Mouse (Mus musculus) Patski (cell line): ENCODE results near the gene Cdh1. TPM values are rescaled to one million over a fixed set of nuclear protein-coding genes. Genes with fewer than 3 reads are reported as not detected.

Source experiments
- ATAC-seq: fragments of 100-300 bp; one replicate; pipeline ENCODE4 v1.8.0; 2021
- CTCF ChIA-PET: fragments of 350-600 bp; sonication (Branson Sonifier 250); formaldehyde crosslinking; loops from one replicate; lab custom pipeline; 2022; ENCODE audit warnings: inconsistent platforms; lab: Charles Lee
- POLR2A ChIA-PET: fragments of 350-600 bp; sonication (Branson Sonifier 250); formaldehyde crosslinking; loops from one replicate; lab custom pipeline; 2022; ENCODE audit warnings: antibody characterized with exemption, inconsistent platforms; lab: Charles Lee
- DNase-seq: peaks from one replicate; pipeline ENCODE4 v3.0.0-alpha.2; 2011; ENCODE audit warnings: low read depth, low spot score
- H3K27me3 ChIP-seq: fragments of 371-371 bp; one replicate; pipeline ENCODE4 v1.5.1; 2021
- CTCF ChIP-seq: fragments of 100-300 bp; IDR thresholded peaks from one replicate; pipeline ENCODE4 v1.5.1; 2021
- in situ Hi-C: fragments of 300-500 bp; cut with MboI; formaldehyde crosslinking; loops from 3 replicates; pipeline ENCODE4 v1.11.1; 2018; ENCODE audit warnings: low pct_unique_long_range_greater_than_20kb, mixed read lengths
- polyA plus RNA-seq: library from polyadenylated mRNA; unstranded; gene quantifications from one replicate; pipeline ENCODE4 v1.2.3, GENCODE M21; 2021

The Cdh1 gene
- polyA plus RNA-seq, 1 experiment from 2014 or later = 8.0 TPM

GRCm38 (mm10) chr8:106623451-106623850, 20.3 kb downstream of the Cdh1 start:
- no peak for DNase-seq
- ChIA-PET POLR2A (interaction anchor here (0.6 to 1.0 kb wide), 2 partner anchors 21 to 55 kb away, joined by 4 to 5 read pairs; no protein-coding TSS in a partner anchor), CTCF (interaction anchor here (1.0 to 1.5 kb wide), 4 partner anchors 20 to 59 kb away, joined by 3 to 5 read pairs (median 4); partner anchors contain the start of gene Cdh1)
- ATAC-seq = no peak
- no peaks in the 10 kb centered on the region for H3K27me3 ChIP-seq
- no peak for TF ChIP-seq CTCF
- in situ Hi-C loops = no loop called here

DNA sequence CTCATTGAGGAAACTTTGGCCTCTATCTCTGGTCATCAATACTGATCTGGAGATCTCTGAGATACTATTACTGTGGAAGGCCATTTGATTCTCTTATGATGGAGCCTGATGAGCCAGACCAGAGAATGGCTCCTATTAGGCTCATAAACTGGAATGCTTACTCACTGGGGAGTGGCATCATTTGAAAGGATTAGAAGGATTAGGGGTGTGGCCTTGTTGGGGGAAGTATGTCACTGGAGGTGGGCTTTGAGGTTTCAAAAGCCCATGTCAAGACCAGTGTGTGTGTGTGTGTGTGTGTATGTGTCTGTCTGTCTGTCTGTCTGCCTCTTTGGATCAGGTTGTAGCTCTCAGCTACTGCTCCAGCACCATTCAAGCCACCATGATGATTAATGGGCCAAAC, 20.8 kb downstream of the Cdh1 start:
- ATAC-seq (no peak), DNase-seq (no peak)

DNA sequence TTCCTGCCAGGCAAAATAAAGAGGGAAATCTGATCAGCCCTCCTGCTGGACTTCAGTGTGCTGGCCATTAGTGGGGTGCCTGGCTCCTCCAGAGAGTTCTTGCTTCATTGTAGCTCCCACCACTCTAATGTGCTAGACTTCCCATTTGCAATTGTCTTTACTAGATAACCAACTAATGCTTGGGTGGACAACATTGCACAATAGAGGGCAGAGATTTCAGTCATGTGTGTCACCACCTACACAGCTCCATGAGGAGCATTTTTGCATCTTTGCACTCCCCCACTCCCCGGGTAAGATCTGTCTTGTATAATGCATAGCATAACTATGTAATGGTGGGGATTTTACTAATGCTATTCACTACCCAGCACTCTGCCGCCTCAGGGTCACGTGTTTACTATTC, 21.6 kb downstream of the Cdh1 start:
- ChIA-PET CTCF (interaction anchor here (1.0 to 1.6 kb wide), 2 partner anchors 17 to 192 kb away, joined by 3 to 5 read pairs; no protein-coding TSS in a partner anchor), POLR2A (no interaction called here)
- peak; percentile 46 for DNase-seq
- TF ChIP-seq CTCF = no peak
- in situ Hi-C loops = no loop called here
- ATAC-seq = no peak
- no peaks in the 10 kb centered on the region for H3K27me3 ChIP-seq

More for the DNA sequence above, 20.8 kb downstream of the Cdh1 start:
- ChIA-PET POLR2A (no interaction called here), CTCF (interaction anchor here (1.0 to 1.5 kb wide), 3 partner anchors 20 to 191 kb away, joined by 3 to 4 read pairs (median 3); no protein-coding TSS in a partner anchor)
- H3K27me3 ChIP-seq = no peaks in the 10 kb centered on the region
- in situ Hi-C loops = no loop called here
- TF ChIP-seq CTCF = no peak

DNA sequence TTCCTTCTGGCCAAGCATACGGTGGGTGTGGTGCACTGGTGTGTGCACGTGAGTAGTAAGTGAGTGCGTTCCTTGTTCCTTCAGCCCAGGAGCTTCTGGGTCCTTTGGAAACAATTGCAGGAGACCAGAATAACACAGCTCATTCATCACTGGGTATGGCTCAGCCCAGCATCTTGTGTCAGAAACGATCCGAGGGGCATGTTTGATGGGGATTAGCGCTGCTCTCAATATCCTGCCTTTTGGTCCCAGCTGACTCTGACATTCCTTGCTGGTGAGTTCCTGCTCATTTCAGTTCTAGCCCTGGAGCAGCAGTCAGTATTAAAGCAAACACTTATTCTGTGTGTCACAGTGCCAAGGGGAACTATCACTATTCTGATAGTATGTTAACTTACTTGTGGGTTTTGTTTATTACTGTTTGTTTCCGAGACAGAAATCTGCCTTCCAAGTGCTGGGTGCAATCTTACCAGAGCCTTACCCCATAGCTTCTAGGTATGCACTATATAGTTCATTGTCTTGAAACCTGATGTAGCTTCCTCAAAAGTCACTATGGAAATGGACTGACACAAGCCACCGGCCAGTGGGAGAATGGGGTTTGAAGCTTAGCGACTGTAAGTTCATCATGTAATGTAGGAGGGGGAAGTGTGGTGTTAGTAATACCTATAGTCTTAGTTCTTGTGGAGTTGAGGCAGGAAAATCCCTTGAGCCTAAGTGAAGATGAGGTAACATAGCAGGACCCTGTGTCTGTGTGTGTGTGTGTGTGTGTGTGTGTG, 23.1 kb downstream of the Cdh1 start:
- TF ChIP-seq CTCF = no peak
- ATAC-seq (peak; percentile 26), DNase-seq (no peak)
- CTCF ChIA-PET = interaction anchor here (0.9 to 1.6 kb wide), 5 partner anchors 14 to 65 kb away, joined by 3 to 7 read pairs (median 5); no protein-coding TSS in a partner anchor
- H3K27me3 ChIP-seq = no peaks in the 10 kb centered on the region
- in situ Hi-C loops = no loop called here
- POLR2A ChIA-PET = interaction anchor here (1.3 kb wide), 1 partner anchor 37 kb away, joined by 3 read pairs; no protein-coding TSS in a partner anchor

GRCm38 (mm10) chr8:106628291-106628964, 25.3 kb downstream of the Cdh1 start:
- CTCF ChIA-PET = interaction anchor here (2.2 kb wide), 1 partner anchor 10 kb away, joined by 7 read pairs; no protein-coding TSS in a partner anchor
- TF ChIP-seq CTCF = no peak
- POLR2A ChIA-PET = no interaction called here
- no peaks in the 10 kb centered on the region for H3K27me3 ChIP-seq
- ATAC-seq (no peak), DNase-seq (no peak)
- in situ Hi-C loops = no loop called here

DNA sequence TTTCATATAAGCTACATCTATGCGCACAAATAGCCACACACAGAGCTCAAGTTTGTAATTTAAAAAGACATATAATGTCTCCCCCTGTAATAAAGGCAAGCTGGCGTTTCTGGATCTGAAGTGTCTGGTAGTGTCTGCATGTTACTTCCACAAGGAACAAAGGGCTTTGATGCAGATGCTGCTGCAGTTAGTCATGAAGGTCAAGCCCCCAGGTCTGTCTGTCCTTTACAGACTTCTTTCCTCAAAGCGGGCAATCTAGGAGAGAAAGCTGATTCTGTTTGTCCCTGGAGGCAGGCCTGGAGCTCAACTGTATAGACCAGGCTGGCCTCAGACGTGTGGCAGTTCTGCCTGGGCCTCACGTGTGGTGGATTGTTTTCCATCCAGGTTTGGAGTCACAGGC, 26.3 kb downstream of the Cdh1 start:
- DNase-seq = no peak
- ChIA-PET CTCF (interaction anchor here (0.6 to 2.2 kb wide), 3 partner anchors 9 to 68 kb away, joined by 3 to 7 read pairs (median 3); no protein-coding TSS in a partner anchor), POLR2A (interaction anchor here (0.8 kb wide), 1 partner anchor 11 kb away, joined by 3 read pairs; no protein-coding TSS in a partner anchor)
- ATAC-seq = no peak
- no peaks in the 10 kb centered on the region for H3K27me3 ChIP-seq
- no peak for TF ChIP-seq CTCF
- in situ Hi-C loops = no loop called here

DNA sequence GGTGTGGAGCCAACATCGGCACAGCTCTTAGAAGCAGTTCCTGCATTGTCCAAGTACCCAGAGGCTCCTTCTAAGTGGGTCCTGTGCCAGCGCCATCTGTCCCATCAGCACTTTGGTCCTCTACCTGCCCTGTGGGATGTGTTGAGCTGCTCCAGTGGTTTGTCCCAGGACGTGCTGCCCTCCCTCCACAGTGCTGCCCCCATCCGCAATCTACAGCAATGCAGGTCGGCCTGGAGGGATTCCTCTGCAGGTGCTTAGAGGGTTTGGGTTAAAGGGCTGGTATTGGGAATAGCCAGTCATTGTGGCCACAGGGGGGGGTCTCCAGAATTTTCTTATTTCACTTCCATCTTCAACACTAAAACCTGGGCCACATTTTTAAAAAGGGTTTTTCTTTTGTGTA, 28.8 kb downstream of the Cdh1 start:
- ATAC-seq = no peak
- POLR2A ChIA-PET = no interaction called here
- CTCF ChIA-PET = interaction anchor here (1.3 to 1.7 kb wide), 3 partner anchors 10 to 16 kb away, joined by 3 to 6 read pairs (median 4); no protein-coding TSS in a partner anchor
- in situ Hi-C loops = no loop called here
- no peak for TF ChIP-seq CTCF
- no peak for DNase-seq
- no peaks in the 10 kb centered on the region for H3K27me3 ChIP-seq

DNA sequence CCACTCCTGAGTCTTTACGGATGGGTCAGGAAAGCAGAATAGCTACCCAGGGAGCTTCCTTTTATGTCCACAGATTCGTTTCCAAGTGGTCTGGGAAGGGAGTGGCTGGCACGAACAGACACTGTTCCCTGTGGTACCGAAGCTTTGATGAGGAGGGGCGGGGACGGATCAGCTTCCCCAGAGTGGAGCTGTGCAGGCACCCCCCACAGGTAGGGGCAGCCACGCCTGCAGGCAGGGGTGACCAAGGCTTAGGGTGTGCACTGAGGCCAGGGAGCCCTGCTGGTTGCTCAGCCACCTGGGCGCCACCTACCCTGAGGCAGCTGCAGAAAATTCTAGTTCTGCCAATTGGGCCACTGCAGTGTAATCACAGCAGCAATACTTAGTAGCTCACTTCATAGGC, 29.5 kb downstream of the Cdh1 start:
- TF ChIP-seq CTCF = no peak
- DNase-seq (no peak), ATAC-seq (no peak)
- in situ Hi-C loops = no loop called here
- ChIA-PET POLR2A (interaction anchor here (1.0 kb wide), 1 partner anchor 69 kb away, joined by 3 read pairs; no protein-coding TSS in a partner anchor), CTCF (interaction anchor here (1.3 to 1.7 kb wide), 3 partner anchors 9 to 15 kb away, joined by 3 to 6 read pairs (median 4); no protein-coding TSS in a partner anchor)
- H3K27me3 ChIP-seq = no peaks in the 10 kb centered on the region

GRCm38 (mm10) chr8:106633361-106634158, 30.4 kb downstream of the Cdh1 start:
- ATAC-seq = no peak
- in situ Hi-C loops = no loop called here
- no peaks in the 10 kb centered on the region for H3K27me3 ChIP-seq
- TF ChIP-seq CTCF = no peak
- DNase-seq = no peak
- ChIA-PET CTCF (interaction anchor here (1.3 kb wide), 1 partner anchor 10 kb away, joined by 6 read pairs; no protein-coding TSS in a partner anchor), POLR2A (interaction anchor here (0.6 to 1.0 kb wide), 2 partner anchors 41 to 70 kb away, joined by 3 read pairs; no protein-coding TSS in a partner anchor)
